Mouse (Mus musculus) olfactory bulb, adult 2 months (tissue): ENCODE measurements around the gene Atp13a1. TPM values are rescaled to one million over a fixed set of nuclear protein-coding genes. Genes with fewer than 3 reads are reported as not detected.

ENCODE experiments used
- H3K27ac ChIP-seq: fragments of 200-500 bp; 2 replicates; pipeline ENCODE4 v1.5.1; 2012; ENCODE audit warnings: low read depth, low read length; ENCODE audit not compliant: insufficient read depth
- H3K4me1 ChIP-seq: fragments of 200-500 bp; 2 replicates; pipeline ENCODE4 v1.6.1; 2012; ENCODE audit warnings: low read length; ENCODE audit not compliant: control insufficient read depth, insufficient read depth
- H3K4me3 ChIP-seq: fragments of 200-500 bp; 2 replicates; pipeline ENCODE4 v1.5.1; 2012; ENCODE audit warnings: mild to moderate bottlenecking, low read depth, low read length, moderate library complexity; ENCODE audit not compliant: insufficient read depth
- CTCF ChIP-seq: fragments of 200-500 bp; IDR thresholded peaks from 2 replicates; pipeline ENCODE4 v1.5.1; 2012; ENCODE audit warnings: low read depth, mild to moderate bottlenecking, low read length, moderate library complexity; ENCODE audit not compliant: insufficient read depth
- POLR2A ChIP-seq: fragments of 200-500 bp; IDR thresholded peaks from 2 replicates; pipeline ENCODE4 v1.6.1; 2012; ENCODE audit warnings: mild to moderate bottlenecking, low read depth, low read length, moderate library complexity; ENCODE audit not compliant: insufficient read depth
- WGBS: fragments of 180-500 bp; shearing (Covaris S2); methylation state at CpG from one replicate; pipeline ENCODE4 v1.1.7; 2018; 5-methylcytosine and 5-hydroxymethylcytosine counted together
- polyA plus RNA-seq: library from polyadenylated mRNA; stranded (reverse); fragments of >200 nt; gene quantifications from 2 replicates; pipeline ENCODE4 v1.2.4, GENCODE M21; 2012; ENCODE audit warnings: low replicate concordance; ENCODE audit not compliant: missing spikeins, insufficient read depth, insufficient read length

Gene Atp13a1
- polyA plus RNA-seq, 1 experiment = not detected

DNA sequence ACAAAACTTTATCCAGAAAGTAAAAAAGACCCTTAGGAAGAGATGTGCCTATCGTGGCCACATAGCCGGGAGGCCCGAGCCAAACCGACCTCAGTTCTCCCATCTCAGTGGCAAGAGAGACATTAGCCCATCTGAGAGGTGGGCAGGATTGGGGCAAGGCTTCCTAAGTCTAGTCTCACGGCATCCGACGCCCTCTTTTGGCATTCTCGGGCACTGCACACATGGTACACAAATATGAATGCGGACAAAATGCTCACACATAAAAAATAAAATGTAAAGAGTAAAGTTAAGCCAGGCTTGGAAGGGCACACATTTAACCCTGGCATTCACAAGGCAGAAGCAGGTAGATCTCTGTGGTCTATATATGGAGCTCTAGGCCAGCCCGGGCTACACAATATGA, 62.9 kb downstream of the Atp13a1 start:
- TF ChIP-seq POLR2A (no peak), CTCF (no peak)
- WGBS = 94% methylated on average over 10 of the region's 10 CpGs
- Histone ChIP-seq H3K4me1 (peaks cover 8% of the 10 kb centered on the region), H3K4me3 (no peak overlapping the region), H3K27ac (no peak overlapping the region)

Other genes with a start within 250 kb of the Atp13a1 start
- not detected in 2 replicates for gene Zfp868, start 165.6 kb upstream of the Atp13a1 start, polyA plus RNA-seq
- gene Zfp964, start 136.7 kb upstream of the Atp13a1 start, polyA plus RNA-seq = not detected in 2 replicates
- not detected in 2 replicates for gene Zfp869, start 80.4 kb upstream of the Atp13a1 start, polyA plus RNA-seq
- gene Zfp963, start 41.2 kb upstream of the Atp13a1 start, polyA plus RNA-seq = not detected in 2 replicates
- not detected in 2 replicates for gene Gm20422, start 16.3 kb upstream of the Atp13a1 start, polyA plus RNA-seq
- not detected in 2 replicates for gene Zfp866, start within 50 bp of the Atp13a1 start, polyA plus RNA-seq
- gene Gmip, start 17.5 kb downstream of the Atp13a1 start, polyA plus RNA-seq = not detected in 2 replicates
- not detected in 2 replicates for gene Lpar2, start 31.3 kb downstream of the Atp13a1 start, polyA plus RNA-seq
- not detected in 2 replicates for gene Pbx4, start 41.3 kb downstream of the Atp13a1 start, polyA plus RNA-seq
- gene Cilp2, start 96.5 kb downstream of the Atp13a1 start, polyA plus RNA-seq = not detected in 2 replicates
- not detected in 2 replicates for gene Tssk6, start 111.0 kb downstream of the Atp13a1 start, polyA plus RNA-seq
- not detected in 2 replicates for gene Ndufa13, start 111.4 kb downstream of the Atp13a1 start, polyA plus RNA-seq
- not detected in 2 replicates for gene Yjefn3, start 111.5 kb downstream of the Atp13a1 start, polyA plus RNA-seq
- not detected in 2 replicates for gene Gatad2a, start 205.2 kb downstream of the Atp13a1 start, polyA plus RNA-seq